ENCODE assay signal across 8 mouse cellular contexts in the genomic region with DNA sequence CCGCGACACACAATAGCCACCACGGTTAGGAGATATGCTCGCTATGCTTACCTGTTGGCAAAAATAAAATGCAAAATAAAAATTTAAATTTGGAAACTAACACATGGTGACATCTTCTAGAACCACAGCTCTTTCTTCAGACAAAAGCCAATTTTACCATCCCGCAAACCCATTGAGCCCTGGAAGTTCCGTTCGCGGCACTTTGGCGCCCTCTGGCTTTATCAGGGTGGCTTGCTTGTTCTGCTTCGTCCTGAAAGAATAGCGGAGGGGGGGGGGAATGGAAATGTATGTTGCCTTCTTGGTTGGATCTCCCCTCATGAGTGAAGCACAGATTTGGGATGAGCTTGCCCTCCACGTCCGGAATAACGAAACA. TPM values are rescaled to one million over a fixed set of nuclear protein-coding genes. Genes with fewer than 3 reads are reported as not detected.
DNase-seq lines count a peak whose midpoint lies in the region; ATAC-seq and TF ChIP-seq lines count a peak whose summit lies in the region.

No protein-coding gene starts in this region.

- peak overlapping the region; percentile 100 for H3K9ac ChIP-seq in midbrain, embryonic 12.5 days (replicated peaks)

- peak; percentile 87; the same call in 1 of the 2 replicates for TF ChIP-seq CTCF in small intestine, adult 2 months (IDR thresholded peaks at IDR 0.05; ENCODE audit: extremely low read depth, insufficient read length, insufficient replicate concordance, low read depth, low read length)

- no peaks in the 10 kb centered on the region; the same call in 1 of the 2 replicates for H3K27me3 ChIP-seq in limb, embryonic 10.5 days (ENCODE audit: low read depth, poor library complexity, severe bottlenecking)
- H3K27me3 ChIP-seq in midbrain, embryonic 12.5 days = no peaks in the 10 kb centered on the region
- peaks cover 26% of the 10 kb centered on the region for H3K27me3 ChIP-seq in small intestine, adult 2 months (ENCODE audit: control insufficient read depth, insufficient read depth, low read length)

- no peaks in the 10 kb centered on the region for H3K9me3 ChIP-seq in limb, embryonic 10.5 days (replicated peaks)
- H3K9me3 ChIP-seq in midbrain, embryonic 12.5 days = no peaks in the 10 kb centered on the region

- no peak for TF ChIP-seq POLR2A in small intestine, adult 2 months (IDR thresholded peaks at IDR 0.05; ENCODE audit: low read depth, low read length)

- peaks cover 19% of the 10 kb centered on the region for H3K4me1 ChIP-seq in limb, embryonic 10.5 days
- H3K4me1 ChIP-seq in midbrain, embryonic 12.5 days = peaks cover 38% of the 10 kb centered on the region
- H3K4me1 ChIP-seq in small intestine, adult 2 months (ENCODE audit: control insufficient read depth, insufficient read depth, insufficient read length, low read length) = peaks cover 9% of the 10 kb centered on the region

- H3K4me2 ChIP-seq in midbrain, embryonic 12.5 days (replicated peaks) = peak overlapping the region; percentile 76

- H3K36me3 ChIP-seq in limb, embryonic 10.5 days = peaks cover 5% of the 10 kb centered on the region
- H3K36me3 ChIP-seq in midbrain, embryonic 12.5 days = peaks cover 4% of the 10 kb centered on the region; the same call in 1 of the 2 replicates
- no peaks in the 10 kb centered on the region for H3K36me3 ChIP-seq in small intestine, adult 2 months (ENCODE audit: control insufficient read depth, insufficient read depth, low read length)

- H3K4me3 ChIP-seq in limb, embryonic 10.5 days = peak overlapping the region; percentile 98
- H3K4me3 ChIP-seq in midbrain, embryonic 12.5 days = peak overlapping the region; percentile 99
- peak overlapping the region; percentile 33 for H3K4me3 ChIP-seq in small intestine, adult 2 months (ENCODE audit: low read depth, low read length)

- ATAC-seq in midbrain, embryonic 12.5 days (ENCODE audit: low FRiP score, low read depth) = peak; percentile 9
- no peak for ATAC-seq in erythroblast, adult 5-6 weeks (replicated peaks; ENCODE audit: low FRiP score, poor library complexity, severe bottlenecking)

- DNase-seq in adrenal gland, adult 2 months = peak; percentile 83
- DNase-seq in embryo, embryonic 11.5 days (ENCODE audit: low read depth, low spot score) = peak; percentile 91
- DNase-seq in heart, adult 11 months = peak; percentile 96
- DNase-seq in kidney, adult 11 months = peak; percentile 60
- peak; percentile 91 for DNase-seq in limb, embryonic 10.5 days (ENCODE audit: low spot score)

- WGBS in limb, embryonic 10.5 days = under 1% methylated on average over 14 of the region's 14 CpGs
- WGBS in midbrain, embryonic 12.5 days = under 1% methylated on average over 14 of the region's 14 CpGs
- under 1% methylated on average over 14 of the region's 14 CpGs for WGBS in small intestine, adult 2 months

- H3K27ac ChIP-seq in limb, embryonic 10.5 days = peak overlapping the region; percentile 99
- H3K27ac ChIP-seq in midbrain, embryonic 12.5 days (replicated peaks) = peak overlapping the region; percentile 98
- no peak overlapping the region for H3K27ac ChIP-seq in small intestine, adult 2 months (ENCODE audit: insufficient read depth, low read depth, low read length)

RNA-seq across cellular contexts. Expression of a gene that starts 1.2 kb away (rescaled TPM):
- total RNA-seq in adrenal gland, adult 2 months (2021) = 1 to 10 TPM; 6.6 to 8.1 TPM
- polyA plus RNA-seq in adrenal gland, adult 2 months (2012; rRNA removed) = 2.4 and 4.2 TPM in 2 replicates
- polyA plus RNA-seq in limb, embryonic 10.5 days (2016; fragmentation: Nextera tagmentation; extraction: Ambion mirVana) = 41.1 and 43.1 TPM in 2 replicates
- 256 and 292 TPM in 2 replicates for polyA plus RNA-seq in midbrain, embryonic 12.5 days (2016; fragmentation: Nextera tagmentation; extraction: Ambion mirVana)
- polyA plus RNA-seq in small intestine, adult 2 months (2012; rRNA removed) = 4.1 and 6.2 TPM in 2 replicates
- total RNA-seq in erythroblast, adult 5-6 weeks (2015; ENCODE audit: low replicate concordance) = 8.3 TPM in 1 of 2 replicates, not detected in the other
- total RNA-seq in erythroblast, adult 5-6 weeks (2017; ENCODE audit: low replicate concordance) = 2.6 and 4.5 TPM in 2 replicates

Comparison
In these comparisons a context has a peak if more than half of its experiments do, and no peak if none do; other contexts are left out.
1. H3K4me3 ChIP-seq: peak in every context shown above with its lines; median percentile 99 in midbrain, embryonic 12.5 days; 98 in limb, embryonic 10.5 days; 33 in small intestine, adult 2 months.